Mouse (Mus musculus) liver, adult 10 weeks (tissue): Measurements from ENCODE around the gene Adprm. TPM values are rescaled to one million over a fixed set of nuclear protein-coding genes. Genes with fewer than 3 reads are reported as not detected.

Source experiments
- polyA plus RNA-seq: library from polyadenylated mRNA; stranded (reverse); fragments of 350-450 nt; fragmentation: Illumina TruSeq; extraction: RNeasy Lipid Tissue Mini Kit (QIAGEN cat#74804); gene quantifications from one replicate; pipeline ENCODE4 v1.2.3, GENCODE M21; 2014; ENCODE audit warnings: low read depth, low replicate concordance

The Adprm gene
- 50.1 TPM for polyA plus RNA-seq

GRCm38 (mm10) chr11:67052321-67052952 lies at the start of gene Adprm, which contains the start of gene Sco1:
TSS of gene Adprm (minus strand) at chr11:67052594.
TSS of gene Sco1 (plus strand) at chr11:67052670.

GRCm38 (mm10) chr11:67078000-67078399 lies 25.6 kb upstream of the Adprm start, which contains the start of gene Myh3:
TSS of gene Myh3 (plus strand) at chr11:67078300.

GRCm38 (mm10) chr11:67024867-67025477 lies 27.4 kb downstream of the Adprm start, which contains the start of gene Tmem220:
TSS of gene Tmem220 (plus strand) at chr11:67025154.

Other genes with a start within 250 kb of the Adprm start
- not detected for gene Pirt, start 140.6 kb downstream of the Adprm start, polyA plus RNA-seq
- gene Tmem238l, start 96.0 kb downstream of the Adprm start, polyA plus RNA-seq, result not detected
- gene Tmem220, start 27.4 kb downstream of the Adprm start, polyA plus RNA-seq, result 36.7 TPM
- gene Sco1, start 76 bp upstream of the Adprm start, polyA plus RNA-seq, result 15.9 TPM
- not detected for gene Myh3, start 25.7 kb upstream of the Adprm start, polyA plus RNA-seq
- gene Myh2, start 118.4 kb upstream of the Adprm start, polyA plus RNA-seq, result not detected
- gene Myh1, start 147.5 kb upstream of the Adprm start, polyA plus RNA-seq, result 0.08 TPM
- gene Myh4, start 185.4 kb upstream of the Adprm start, polyA plus RNA-seq, result not detected
- gene Myh8, start 224.5 kb upstream of the Adprm start, polyA plus RNA-seq, result not detected